Mouse (Mus musculus) myocyte (in vitro differentiated cells): ENCODE measurements at regions not wholly inside any gene's neighbourhood (a gene's known extent, or its start where the extent isn't known, plus 50 kb on each side); places are given as distances from the start of the nearest gene placed in this dataset.

Experiments
- CEBPB ChIP-seq: IDR thresholded peaks from 2 replicates; pipeline ENCODE4 v1.6.1; 2011; ENCODE audit warnings: mild to moderate bottlenecking, moderate library complexity; ENCODE audit not compliant: poor library complexity, insufficient read depth, severe bottlenecking
- E2F4 ChIP-seq: IDR thresholded peaks from one replicate; pipeline ENCODE4 v1.6.1; 2011; ENCODE audit warnings: mild to moderate bottlenecking, control low read depth, moderate library complexity; ENCODE audit not compliant: insufficient read depth
- MAX ChIP-seq: IDR thresholded peaks from one replicate; pipeline ENCODE4 v1.6.1; 2011; ENCODE audit warnings: low read depth, mild to moderate bottlenecking, control low read depth
- MYOG ChIP-seq, 3 experiments: IDR thresholded peaks; one replicate each; pipeline ENCODE4 v1.6.1; 2011; ENCODE audit warnings: control low read depth in 2 of 3, low read depth in 2 of 3, mild to moderate bottlenecking in 2 of 3; ENCODE audit not compliant: insufficient read length in 2 of 3, control insufficient read depth in 1 of 3, insufficient read depth in 1 of 3
- POLR2A ChIP-seq: IDR thresholded peaks from one replicate; pipeline ENCODE4 v1.6.1; 2011; ENCODE audit warnings: low read depth, mild to moderate bottlenecking, control low read depth, moderate library complexity; ENCODE audit not compliant: insufficient read length
- POLR2AphosphoS2 ChIP-seq: IDR thresholded peaks from one replicate; pipeline ENCODE4 v1.6.1; 2011; ENCODE audit warnings: low read depth, control low read depth; ENCODE audit not compliant: insufficient read length
- REST ChIP-seq: IDR thresholded peaks from one replicate; pipeline ENCODE4 v1.6.1; 2011; ENCODE audit warnings: mild to moderate bottlenecking, control low read depth, moderate library complexity; ENCODE audit not compliant: insufficient read depth, insufficient read length
- SRF ChIP-seq: IDR thresholded peaks from one replicate; pipeline ENCODE4 v1.6.1; 2011; ENCODE audit warnings: low read depth; ENCODE audit not compliant: control insufficient read depth, insufficient read length
- TCF12 ChIP-seq: IDR thresholded peaks from one replicate; pipeline ENCODE4 v1.6.1; 2011; ENCODE audit warnings: mild to moderate bottlenecking, control low read depth; ENCODE audit not compliant: poor library complexity, insufficient read depth, severe bottlenecking
- USF1 ChIP-seq: IDR thresholded peaks from one replicate; pipeline ENCODE4 v1.6.1; 2011; ENCODE audit warnings: low read depth, mild to moderate bottlenecking, control low read depth, moderate library complexity

DNA sequence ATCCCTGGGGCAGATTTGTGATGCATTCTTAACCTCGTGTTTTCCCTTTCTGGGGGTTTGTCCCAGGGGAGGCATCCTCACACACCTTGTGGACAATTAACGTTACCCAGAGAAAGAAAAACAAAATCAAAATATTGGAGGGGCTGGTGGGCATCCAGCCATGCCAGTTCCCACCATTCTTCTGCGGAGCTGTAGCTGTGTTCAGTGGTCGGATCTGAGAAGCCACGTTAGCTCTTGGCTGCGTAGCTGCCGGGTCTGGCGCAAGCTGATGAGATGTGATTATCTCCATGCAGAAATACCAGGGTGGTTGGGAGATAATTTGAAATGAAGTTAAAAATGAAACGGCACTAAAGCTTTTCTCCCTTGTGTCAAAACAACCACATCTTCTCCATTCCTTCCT is 525.4 kb upstream of the Sall1 start:
- no peak for TF ChIP-seq POLR2A
- TF ChIP-seq CEBPB = no peak
- TF ChIP-seq POLR2AphosphoS2 = no peak
- no peak for TF ChIP-seq TCF12
- TF ChIP-seq USF1 = no peak
- no peak for TF ChIP-seq MAX
- no peak for TF ChIP-seq MYOG (IDR thresholded peaks at IDR 0.05; ENCODE audit: control insufficient read depth in 1 of 3, insufficient read depth in 1 of 3, insufficient read length in 2 of 3, low read depth in 2 of 3)
- TF ChIP-seq E2F4 = no peak
- no peak for TF ChIP-seq REST
- no peak for TF ChIP-seq SRF
